Mouse (Mus musculus) small intestine, adult 2 months (tissue): ENCODE data around the gene Dcaf8.

ENCODE experiments used
- CTCF ChIP-seq: fragments of 200-500 bp; IDR thresholded peaks from 2 replicates; pipeline ENCODE4 v1.5.1; 2012; ENCODE audit warnings: low read depth, mild to moderate bottlenecking, control low read depth, inconsistent platforms, low read length, moderate library complexity, mixed read lengths; ENCODE audit not compliant: insufficient replicate concordance, insufficient read length; ENCODE audit errors: extremely low read depth
- POLR2A ChIP-seq: fragments of 200-500 bp; IDR thresholded peaks from 2 replicates; pipeline ENCODE4 v1.6.1; 2012; ENCODE audit warnings: low read depth, mild to moderate bottlenecking, control low read depth, inconsistent platforms, low read length, moderate library complexity

DNA sequence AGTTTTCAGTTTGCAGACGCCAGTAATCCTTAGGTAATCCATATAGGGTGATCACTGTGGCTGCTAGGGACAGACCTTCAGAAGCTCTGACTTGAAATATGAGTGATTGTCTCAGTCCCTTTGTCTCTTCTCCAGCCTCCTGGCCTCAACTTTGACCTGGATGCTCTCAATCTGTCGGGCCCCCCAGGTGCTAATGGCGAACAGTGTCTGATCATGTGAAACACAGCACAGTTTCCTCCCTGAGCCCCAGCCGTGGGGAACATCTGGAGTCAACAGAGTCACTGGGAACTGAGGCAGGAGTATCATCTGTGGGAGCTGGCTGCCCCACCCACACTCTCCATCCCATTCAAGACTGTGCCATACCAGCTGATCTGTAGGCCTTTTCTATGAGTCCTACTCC lies 13.8 kb upstream of the Dcaf8 start:
- TF ChIP-seq POLR2A (no peak), CTCF (no peak)
